Mouse (Mus musculus) cortical plate, adult 2 months (tissue): ENCODE results near the gene Vps13c. TPM values are rescaled to one million over a fixed set of nuclear protein-coding genes. Genes with fewer than 3 reads are reported as not detected.

Experiments used
- H3K27ac ChIP-seq: fragments of 200-500 bp; 2 replicates; pipeline ENCODE4 v1.5.1; 2012; ENCODE audit warnings: low read length, control low read depth, inconsistent platforms; ENCODE audit not compliant: insufficient read depth
- H3K4me1 ChIP-seq: fragments of 200-500 bp; 2 replicates; pipeline ENCODE4 v1.6.1; 2011; ENCODE audit warnings: low read length; ENCODE audit not compliant: control insufficient read depth, insufficient read depth
- H3K4me3 ChIP-seq: fragments of 200-500 bp; 2 replicates; pipeline ENCODE4 v1.5.1; 2011; ENCODE audit warnings: mild to moderate bottlenecking, low read length, control low read depth; ENCODE audit not compliant: insufficient read depth
- CTCF ChIP-seq: fragments of 200-500 bp; IDR thresholded peaks from 2 replicates; pipeline ENCODE4 v1.5.1; 2011; ENCODE audit warnings: mild to moderate bottlenecking, control low read depth, low read length; ENCODE audit not compliant: insufficient read depth; ENCODE audit errors: extremely low read depth
- POLR2A ChIP-seq: fragments of 200-500 bp; IDR thresholded peaks from 2 replicates; pipeline ENCODE4 v1.6.1; 2011; ENCODE audit warnings: mild to moderate bottlenecking, low read length, control low read depth; ENCODE audit not compliant: insufficient read depth; ENCODE audit errors: extremely low read depth
- polyA plus RNA-seq: library from polyadenylated mRNA; depleted of rRNA; stranded (reverse); fragments of >200 nt; gene quantifications from 2 replicates; pipeline ENCODE4 v1.2.3, GENCODE M21; 2012

Gene Vps13c
- polyA plus RNA-seq, 1 experiment, result 34.4 TPM

DNA sequence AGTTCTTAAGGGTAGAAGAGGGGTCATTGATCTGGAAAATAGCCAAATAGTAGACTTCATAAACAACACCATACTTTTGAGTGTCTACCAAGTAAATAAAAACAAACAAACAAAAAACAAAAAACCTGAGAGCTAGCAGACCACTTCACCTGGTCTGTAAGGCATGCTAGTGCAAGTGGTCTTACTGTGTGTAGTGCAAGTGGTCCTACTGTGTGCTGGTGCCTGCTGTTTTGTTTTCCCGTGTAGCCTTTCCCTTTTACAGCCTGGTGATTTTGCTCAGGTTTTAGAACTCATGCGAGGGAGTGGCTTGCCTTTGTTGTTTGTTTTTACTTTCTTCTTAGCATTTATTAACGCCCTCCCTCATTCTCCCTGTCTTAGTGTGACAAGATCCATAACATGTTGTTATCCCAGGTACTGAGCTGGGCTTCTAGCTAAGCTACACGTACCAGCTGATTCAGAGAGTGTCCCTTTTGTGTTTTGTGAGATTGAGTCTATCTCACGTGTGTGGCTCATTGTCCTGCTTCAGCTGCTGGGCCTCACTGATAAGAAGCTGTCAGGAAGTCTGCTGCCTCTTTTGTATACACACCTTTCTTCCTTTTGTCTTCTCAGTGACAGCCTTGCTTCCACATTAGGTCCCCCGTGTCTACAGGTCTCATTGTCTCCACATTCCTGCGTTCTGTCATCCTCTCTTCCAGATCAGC, 34.5 kb downstream of the Vps13c start:
- H3K27ac ChIP-seq, result no peak overlapping the region
- no peaks in the 10 kb centered on the region for H3K4me1 ChIP-seq
- no peak overlapping the region for H3K4me3 ChIP-seq
- no peak for TF ChIP-seq CTCF
- TF ChIP-seq POLR2A, result no peak

DNA sequence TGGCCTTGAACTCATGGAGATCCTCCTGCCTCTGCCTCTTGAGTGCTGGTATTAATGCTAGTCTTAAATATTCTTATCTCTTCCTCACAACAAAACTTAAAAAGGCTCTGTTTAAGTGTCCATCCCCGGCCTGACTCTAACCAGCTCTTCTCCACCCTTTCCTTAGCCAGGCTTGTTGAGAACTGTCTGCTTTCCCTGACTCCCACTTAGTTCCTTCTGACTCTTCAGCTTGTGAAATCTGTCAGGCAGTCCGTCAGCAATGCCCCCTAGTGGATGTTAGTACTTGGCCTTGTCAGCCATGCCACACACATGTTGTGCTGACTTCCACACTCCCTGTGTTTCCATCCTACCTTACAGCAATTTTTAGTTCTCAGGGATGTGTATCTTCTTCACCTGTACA, 35.1 kb downstream of the Vps13c start:
- TF ChIP-seq POLR2A (no peak), CTCF (peak; percentile 63)
- Histone ChIP-seq H3K4me3 (no peak overlapping the region), H3K27ac (no peak overlapping the region), H3K4me1 (no peaks in the 10 kb centered on the region)

DNA sequence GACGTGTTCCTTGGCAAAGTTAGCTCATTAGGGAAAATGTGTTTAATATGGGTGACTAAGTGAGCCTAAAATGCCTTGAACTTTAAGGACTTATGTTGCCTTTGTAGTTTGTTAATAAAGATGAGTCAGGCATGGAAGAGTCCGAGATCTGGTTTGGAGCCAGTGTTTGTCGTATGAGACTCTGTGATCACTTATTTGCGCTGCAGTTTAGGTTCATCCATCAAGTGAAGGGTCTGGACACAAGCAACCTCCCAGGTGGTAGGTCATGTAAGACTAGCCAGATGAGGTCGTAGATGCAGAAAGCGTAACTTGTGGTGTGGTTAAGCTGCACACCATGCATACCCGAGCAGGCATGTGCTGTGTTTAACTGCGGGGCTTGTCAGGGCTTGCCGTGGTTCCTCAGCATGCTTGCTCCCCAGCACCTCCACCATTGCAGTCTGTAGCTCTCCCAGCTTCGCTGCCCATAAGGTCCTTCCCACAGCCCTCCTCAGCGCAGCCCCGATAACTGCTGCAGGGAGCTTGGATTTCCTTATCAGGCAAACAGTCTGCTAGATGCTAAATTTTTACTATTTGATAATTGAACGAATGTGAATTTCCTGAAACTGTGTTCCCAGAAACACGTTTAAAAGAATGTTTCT, 37.0 kb downstream of the Vps13c start:
- Histone ChIP-seq H3K4me1 (no peaks in the 10 kb centered on the region), H3K4me3 (no peak overlapping the region), H3K27ac (no peak overlapping the region)
- TF ChIP-seq POLR2A, result no peak
- no peak for TF ChIP-seq CTCF

DNA sequence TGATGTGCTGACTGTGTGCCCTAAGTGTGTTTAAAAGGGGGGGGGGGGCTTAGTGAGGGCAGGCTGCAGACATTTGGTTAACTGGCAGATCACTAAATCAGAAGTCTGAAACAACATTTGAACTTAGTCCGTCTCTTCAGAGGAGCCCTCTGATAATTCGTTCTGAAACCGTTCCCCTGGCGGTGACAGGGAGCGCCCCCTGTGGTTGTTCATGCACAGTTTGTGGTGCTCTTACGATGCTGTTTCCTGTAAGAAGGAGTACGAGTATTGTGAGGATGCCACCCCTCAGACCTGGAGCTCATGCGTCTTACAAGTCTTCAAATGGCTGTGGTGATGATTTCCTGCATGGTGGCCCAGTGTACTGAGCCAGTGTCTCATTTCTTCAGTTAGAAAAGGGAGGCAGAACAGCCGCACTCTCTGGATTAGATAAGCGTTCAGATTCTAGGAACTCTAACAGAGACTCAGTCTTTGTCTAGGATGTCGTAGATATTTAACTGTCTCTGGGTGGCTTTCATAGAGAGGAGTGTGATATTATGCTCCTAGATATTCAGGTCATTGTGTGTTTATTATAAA, 38.1 kb downstream of the Vps13c start:
- TF ChIP-seq CTCF (no peak), POLR2A (no peak)

DNA sequence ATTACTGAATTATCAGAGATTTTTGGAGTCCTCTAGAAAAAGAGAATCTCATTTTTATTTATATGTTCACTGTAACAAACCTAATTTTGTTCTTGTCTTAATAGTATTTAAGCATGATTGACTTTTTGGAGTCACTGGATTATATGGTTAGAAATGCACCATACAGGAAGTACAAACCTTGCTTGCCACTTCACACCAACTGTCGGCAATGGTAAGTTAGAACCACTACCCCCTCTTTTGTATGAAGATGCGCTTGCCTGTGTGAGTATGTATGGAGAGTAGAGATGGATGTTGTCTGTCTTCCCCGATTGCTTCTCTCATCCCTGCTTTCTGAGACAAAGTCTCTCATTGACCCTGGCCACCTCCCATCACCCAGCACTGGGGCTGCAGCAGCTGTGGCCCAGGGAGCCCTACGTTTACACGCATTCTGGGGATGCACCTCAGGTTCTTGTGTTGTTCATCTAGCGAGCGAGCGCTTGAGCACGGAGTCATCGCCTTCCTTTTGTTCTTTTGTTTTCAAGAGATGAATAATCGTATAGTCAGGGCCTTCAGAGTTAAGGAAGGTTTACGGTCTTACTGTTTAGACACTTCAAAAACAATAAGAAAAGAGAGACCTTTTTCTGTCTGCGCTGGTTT, 43.3 kb downstream of the Vps13c start:
- TF ChIP-seq POLR2A, result no peak
- no peak for TF ChIP-seq CTCF
- Histone ChIP-seq H3K4me1 (no peaks in the 10 kb centered on the region), H3K4me3 (no peak overlapping the region), H3K27ac (no peak overlapping the region)

More for the DNA sequence above, 38.1 kb downstream of the Vps13c start:
- H3K4me1 ChIP-seq, result no peaks in the 10 kb centered on the region
- no peak overlapping the region for H3K4me3 ChIP-seq
- no peak overlapping the region for H3K27ac ChIP-seq

DNA sequence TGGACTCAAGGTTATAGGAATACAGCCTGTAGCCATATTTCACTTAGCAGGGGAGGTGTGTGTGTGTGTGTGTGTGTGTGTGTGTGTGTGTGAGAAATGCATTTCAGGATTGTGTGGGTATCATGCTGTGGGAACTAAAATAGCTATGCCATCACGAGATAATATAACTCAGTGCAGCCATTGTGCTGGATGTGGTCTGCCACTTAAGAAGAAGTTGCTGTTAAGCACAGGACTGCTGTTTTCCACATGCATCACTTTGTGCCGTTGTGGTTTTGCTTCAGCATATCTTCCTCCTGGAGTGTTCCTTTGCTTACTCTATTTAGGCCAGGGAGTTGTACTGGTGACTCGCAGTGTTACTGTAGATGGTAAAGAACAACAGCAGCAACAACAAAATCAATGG, 43.9 kb downstream of the Vps13c start:
- TF ChIP-seq POLR2A, result no peak
- no peak for TF ChIP-seq CTCF
- H3K27ac ChIP-seq, result no peak overlapping the region
- no peak overlapping the region for H3K4me3 ChIP-seq
- no peaks in the 10 kb centered on the region for H3K4me1 ChIP-seq

DNA sequence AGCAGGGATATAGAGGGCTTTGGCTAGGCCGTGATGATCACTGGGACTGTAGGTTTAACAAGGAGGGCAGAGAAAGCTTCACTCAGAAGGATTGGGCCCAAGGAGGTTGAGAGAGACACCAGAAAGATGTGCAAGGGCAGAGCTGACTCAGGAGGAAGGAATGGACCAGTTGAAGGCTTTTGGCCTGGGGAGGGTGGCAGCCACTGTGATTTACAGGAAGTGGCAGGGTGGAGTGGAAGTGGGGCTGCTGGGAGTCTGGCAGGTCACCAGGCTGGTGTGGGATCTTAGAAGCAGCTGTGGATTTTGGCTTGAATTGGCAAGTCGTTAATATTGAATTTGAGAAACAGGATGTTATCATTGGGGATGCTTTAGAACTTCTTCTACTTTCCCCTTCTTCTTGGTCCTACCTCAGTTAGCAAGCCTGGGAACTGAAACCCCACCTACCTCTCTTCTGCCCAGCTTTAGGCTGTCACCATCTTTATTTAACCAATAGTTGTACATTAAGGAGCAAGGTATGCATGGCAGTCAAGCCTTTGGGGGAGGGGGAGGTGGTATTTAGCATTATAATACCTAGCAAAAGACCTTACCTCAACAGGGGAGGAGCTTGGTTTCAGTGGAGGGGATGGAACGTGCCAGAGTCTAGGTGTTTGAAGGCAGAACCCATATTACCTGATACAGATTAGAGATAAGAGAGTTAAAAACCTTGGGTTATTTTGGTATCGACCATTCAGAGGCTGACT, 47.0 kb downstream of the Vps13c start:
- Histone ChIP-seq H3K27ac (no peak overlapping the region), H3K4me1 (no peaks in the 10 kb centered on the region), H3K4me3 (no peak overlapping the region)
- TF ChIP-seq POLR2A, result no peak
- TF ChIP-seq CTCF, result no peak

DNA sequence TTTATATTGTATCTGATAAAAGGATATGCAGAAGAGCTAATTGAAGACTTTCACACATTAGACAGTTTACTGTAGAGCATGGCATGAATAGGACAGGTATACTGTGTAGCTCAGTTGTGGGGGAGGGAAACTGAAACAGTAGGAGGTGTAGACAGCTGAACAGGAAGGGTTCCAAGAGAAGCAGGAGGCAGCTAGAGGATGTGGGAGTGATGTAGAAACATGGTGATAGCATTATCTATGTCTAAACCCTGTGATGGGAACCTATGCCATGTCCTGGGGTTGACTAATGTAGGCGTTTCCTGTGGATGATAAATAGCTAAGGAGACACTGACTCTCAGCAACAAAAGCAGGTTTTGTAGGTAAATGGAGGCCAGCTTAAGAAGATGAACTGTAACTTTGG, 53.3 kb downstream of the Vps13c start:
- Histone ChIP-seq H3K4me1 (no peaks in the 10 kb centered on the region), H3K27ac (no peak overlapping the region), H3K4me3 (no peak overlapping the region)
- TF ChIP-seq CTCF, result no peak
- no peak for TF ChIP-seq POLR2A

DNA sequence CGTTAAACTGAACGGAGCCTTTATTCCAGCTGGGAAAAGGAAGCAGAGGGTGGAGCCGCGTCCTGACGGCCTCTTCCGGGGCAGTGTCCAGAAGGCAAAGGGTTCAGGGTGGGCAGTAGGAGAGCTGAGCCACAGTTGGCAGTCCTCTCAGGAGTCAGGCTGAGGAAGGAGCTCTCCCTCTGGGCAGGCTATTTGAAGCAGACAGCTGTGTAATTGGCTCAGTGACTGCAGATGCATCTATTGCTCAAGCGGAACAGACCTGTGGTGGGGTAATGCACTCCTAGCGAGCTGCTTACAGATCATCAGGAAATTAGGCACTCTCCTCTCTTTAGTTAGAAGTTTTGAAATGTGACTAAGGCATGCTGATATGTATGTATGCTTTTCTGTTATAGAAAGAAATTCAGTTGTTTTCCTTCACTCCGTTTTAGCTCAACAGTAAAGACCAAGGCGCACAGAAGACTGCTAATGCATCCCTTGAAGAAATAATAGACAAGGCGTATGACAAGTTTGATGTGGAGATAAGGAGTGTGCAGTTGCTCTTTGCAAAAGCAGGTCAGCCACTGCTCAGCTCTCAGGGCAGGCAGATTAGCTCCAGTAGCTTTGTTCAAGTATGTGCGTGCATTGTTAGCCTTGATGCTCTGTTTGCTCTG, 56.6 kb downstream of the Vps13c start:
- Histone ChIP-seq H3K4me3 (no peak overlapping the region), H3K4me1 (no peaks in the 10 kb centered on the region), H3K27ac (no peak overlapping the region)
- no peak for TF ChIP-seq CTCF
- no peak for TF ChIP-seq POLR2A
